Mouse (Mus musculus) embryo, embryonic 10.5 days (tissue): ENCODE data around the gene Dnajc4.
"Not testable (repeated sequence)": the region's sequence is repeated elsewhere in the genome, so short reads cannot be mapped to it uniquely, and the experiment has no call there.

Source experiments
- DNase-seq: peaks from one replicate; pipeline ENCODE4 v3.0.0-alpha.2; 2015; ENCODE audit warnings: low spot score

Dnajc4 gene

GRCm38 (mm10) chr19:6995255-6995991 is 3.1 kb upstream of the Dnajc4 start:
- no peak for DNase-seq

GRCm38 (mm10) chr19:6994489-6994888 is 2.1 kb upstream of the Dnajc4 start:
- DNase-seq = no peak

GRCm38 (mm10) chr19:6994002-6994401 is 1.6 kb upstream of the Dnajc4 start:
- DNase-seq = no peak

GRCm38 (mm10) chr19:6993011-6993770 is 819 bp upstream of the Dnajc4 start:
- DNase-seq = no peak

- not testable (repeated sequence) for DNase-seq
Observed at GRCm38 (mm10) chr19:6991166-6991565, 1.2 kb downstream of the Dnajc4 start.

GRCm38 (mm10) chr19:6990712-6991111 is 1.7 kb downstream of the Dnajc4 start:
- DNase-seq = no peak

GRCm38 (mm10) chr19:6989251-6989650 is 3.1 kb downstream of the Dnajc4 start:
- no peak for DNase-seq

- DNase-seq = no peak
Observed at GRCm38 (mm10) chr19:6987904-6988285, 4.5 kb downstream of the Dnajc4 start.

- peak; percentile 75 for DNase-seq
Observed at GRCm38 (mm10) chr19:6987061-6987903, 5.1 kb downstream of the Dnajc4 start, which contains the start of gene Vegfb. TSS of gene Vegfb (minus strand) at chr19:6987651.

- DNase-seq = no peak
Observed at GRCm38 (mm10) chr19:6985951-6986708, 6.2 kb downstream of the Dnajc4 start.

- DNase-seq = no peak
Observed at GRCm38 (mm10) chr19:6985300-6985699, 7.1 kb downstream of the Dnajc4 start.

- peak; percentile 26 for DNase-seq
Observed at GRCm38 (mm10) chr19:6983621-6984020, 8.8 kb downstream of the Dnajc4 start.

GRCm38 (mm10) chr19:6981465-6981864 is 10.9 kb downstream of the Dnajc4 start:
- no peak for DNase-seq

GRCm38 (mm10) chr19:6980381-6981093 is 11.8 kb downstream of the Dnajc4 start, which contains the start of gene Fkbp2:
TSS of gene Fkbp2 (minus strand) at chr19:6980501.
- DNase-seq = peak; percentile 100

- peak; percentile 100 for DNase-seq
Observed at GRCm38 (mm10) chr19:6979486-6980380, 12.6 kb downstream of the Dnajc4 start.

GRCm38 (mm10) chr19:6979001-6979479 is 13.3 kb downstream of the Dnajc4 start:
- DNase-seq = peak; percentile 44

GRCm38 (mm10) chr19:6978639-6978974 is 13.8 kb downstream of the Dnajc4 start:
- no peak for DNase-seq

GRCm38 (mm10) chr19:6977759-6978638 is 14.4 kb downstream of the Dnajc4 start:
- no peak for DNase-seq
